Mouse (Mus musculus) heart, embryonic 13.5 days (tissue): ENCODE measurements around the gene Plxna2. TPM values are rescaled to one million over a fixed set of nuclear protein-coding genes. Genes with fewer than 3 reads are reported as not detected.

Source experiments
- ATAC-seq: fragments of 200-750 bp; cut with Nextera tagmentation; 2 replicates; pipeline ENCODE4 v1.8.0; 2017; ENCODE audit warnings: moderate TSS enrichment; ENCODE audit not compliant: insufficient number of reproducible peaks, low FRiP score, low TSS enrichment; ENCODE audit errors: extremely low read depth
- H3K27ac ChIP-seq: fragments of 300-500 bp; sonication (generic); replicated peaks from 2 replicates; pipeline ENCODE4 v1.5.1; 2015; ENCODE audit warnings: moderate library complexity, mild to moderate bottlenecking, inconsistent platforms
- H3K27me3 ChIP-seq: fragments of 300-500 bp; sonication (generic); replicated peaks from 2 replicates; pipeline ENCODE4 v1.6.1; 2015; ENCODE audit warnings: mild to moderate bottlenecking, inconsistent platforms
- H3K36me3 ChIP-seq: fragments of 300-500 bp; sonication (generic); 2 replicates; pipeline ENCODE4 v1.6.1; 2015; ENCODE audit warnings: mild to moderate bottlenecking, inconsistent platforms
- H3K4me1 ChIP-seq: fragments of 300-500 bp; sonication (generic); 2 replicates; pipeline ENCODE4 v1.6.1; 2015; ENCODE audit warnings: inconsistent platforms
- H3K4me2 ChIP-seq: fragments of 300-500 bp; sonication (generic); 2 replicates; pipeline ENCODE4 v1.6.1; 2015; ENCODE audit warnings: inconsistent platforms, mild to moderate bottlenecking, moderate library complexity
- H3K4me3 ChIP-seq: fragments of 300-500 bp; sonication (generic); 2 replicates; pipeline ENCODE4 v1.5.1; 2015; ENCODE audit warnings: moderate library complexity, mild to moderate bottlenecking, inconsistent platforms
- H3K9ac ChIP-seq: fragments of 300-500 bp; sonication (generic); 2 replicates; pipeline ENCODE4 v1.6.1; 2015; ENCODE audit warnings: inconsistent platforms, mild to moderate bottlenecking, moderate library complexity
- H3K9me3 ChIP-seq: fragments of 300-500 bp; sonication (generic); 2 replicates; pipeline ENCODE4 v1.6.1; 2016; ENCODE audit warnings: inconsistent platforms
- WGBS: fragments of 180-500 bp; shearing (Covaris S2); methylation state at CpG from one replicate; pipeline ENCODE4 v1.1.7; 2015; ENCODE audit warnings: mixed read lengths; 5-methylcytosine and 5-hydroxymethylcytosine counted together
- polyA plus RNA-seq: library from polyadenylated mRNA; unstranded; fragments of >200 nt; fragmentation: Nextera tagmentation; extraction: Ambion mirVana; gene quantifications from 2 replicates; pipeline ENCODE4 v1.2.1, GENCODE M21; 2015

The Plxna2 gene
- polyA plus RNA-seq, 1 experiment from 2014 or later = 6.3 TPM

DNA sequence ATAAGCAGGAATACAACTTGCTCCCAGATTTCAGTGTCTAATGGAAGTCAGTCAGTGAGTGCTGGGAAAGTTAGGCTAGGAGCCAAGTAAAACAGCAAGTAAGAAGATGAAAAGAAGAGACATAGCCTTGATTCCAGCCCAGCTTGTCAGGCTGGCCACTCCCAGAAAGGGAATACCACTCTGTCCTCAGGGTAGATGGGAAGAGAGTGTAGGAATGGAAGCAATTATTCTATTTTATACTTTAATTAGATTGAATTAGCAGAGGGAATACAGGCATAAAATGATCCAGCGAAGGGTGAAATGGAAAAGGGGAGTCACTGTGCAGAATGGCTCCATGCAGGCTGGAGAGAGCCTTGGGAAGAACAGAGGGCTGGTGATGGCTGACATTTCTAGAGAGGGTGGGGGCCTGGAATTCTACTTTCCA, 99.4 kb downstream of the Plxna2 start:
- H3K36me3 ChIP-seq = peaks cover 5% of the 10 kb centered on the region
- no peak for ATAC-seq
- WGBS = 77% methylated on average over 1 of the region's 1 CpGs
- H3K4me1 ChIP-seq = peaks cover 28% of the 10 kb centered on the region
- no peak overlapping the region for H3K9ac ChIP-seq
- H3K4me2 ChIP-seq = no peak overlapping the region
- no peaks in the 10 kb centered on the region for H3K27me3 ChIP-seq
- no peak overlapping the region for H3K27ac ChIP-seq
- no peak overlapping the region for H3K4me3 ChIP-seq
- H3K9me3 ChIP-seq = no peaks in the 10 kb centered on the region

DNA sequence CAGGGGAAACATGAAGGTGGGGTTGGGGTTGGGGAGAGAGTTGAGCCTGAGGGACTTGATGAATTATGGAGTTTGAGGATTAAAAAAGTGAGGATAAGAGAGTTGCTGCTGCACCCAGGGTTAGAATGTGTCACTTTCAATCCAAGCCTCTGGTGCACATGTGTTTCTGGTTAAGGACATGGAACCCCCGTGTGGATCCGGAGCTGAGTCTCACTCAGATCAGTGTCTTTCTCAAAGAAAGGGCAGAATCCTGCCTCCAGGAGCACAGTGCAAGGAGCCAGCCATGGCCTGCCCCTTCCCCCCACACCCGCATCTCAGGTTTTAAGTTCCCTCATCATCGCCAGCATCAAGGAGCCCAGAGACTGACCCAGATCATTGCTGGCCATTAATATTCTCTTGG, 102.4 kb downstream of the Plxna2 start:
- Histone ChIP-seq H3K9me3 (no peaks in the 10 kb centered on the region), H3K27ac (no peak overlapping the region), H3K9ac (no peak overlapping the region), H3K36me3 (no peaks in the 10 kb centered on the region), H3K4me3 (no peak overlapping the region), H3K4me1 (peaks cover 28% of the 10 kb centered on the region), H3K4me2 (no peak overlapping the region), H3K27me3 (no peaks in the 10 kb centered on the region)
- no peak for ATAC-seq
- WGBS = 56% methylated on average over 4 of the region's 4 CpGs

DNA sequence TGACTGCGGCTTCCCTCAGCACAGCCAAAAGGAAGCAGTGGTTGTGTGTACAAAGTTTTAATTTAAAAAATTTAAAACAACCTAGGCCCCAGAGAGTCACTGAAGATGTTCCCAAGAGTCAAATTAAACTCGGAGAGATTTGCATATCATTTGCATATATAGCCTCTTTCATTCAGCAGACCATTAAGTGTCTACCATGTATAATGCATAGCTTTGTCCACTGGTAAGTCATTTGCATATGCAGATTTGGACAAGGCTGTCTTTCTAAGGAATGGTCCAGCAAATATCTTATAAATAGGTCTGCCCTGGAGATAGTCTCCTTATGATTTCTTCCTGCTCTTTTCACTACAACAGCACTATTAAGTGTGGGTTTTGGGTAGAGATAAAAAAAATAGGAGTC, 103.2 kb downstream of the Plxna2 start:
- Histone ChIP-seq H3K4me3 (no peak overlapping the region), H3K4me2 (no peak overlapping the region), H3K36me3 (no peaks in the 10 kb centered on the region), H3K9me3 (no peaks in the 10 kb centered on the region), H3K27ac (no peak overlapping the region), H3K27me3 (no peaks in the 10 kb centered on the region), H3K9ac (no peak overlapping the region), H3K4me1 (peaks cover 28% of the 10 kb centered on the region)
- 76% methylated on average over 2 of the region's 2 CpGs for WGBS
- no peak for ATAC-seq

DNA sequence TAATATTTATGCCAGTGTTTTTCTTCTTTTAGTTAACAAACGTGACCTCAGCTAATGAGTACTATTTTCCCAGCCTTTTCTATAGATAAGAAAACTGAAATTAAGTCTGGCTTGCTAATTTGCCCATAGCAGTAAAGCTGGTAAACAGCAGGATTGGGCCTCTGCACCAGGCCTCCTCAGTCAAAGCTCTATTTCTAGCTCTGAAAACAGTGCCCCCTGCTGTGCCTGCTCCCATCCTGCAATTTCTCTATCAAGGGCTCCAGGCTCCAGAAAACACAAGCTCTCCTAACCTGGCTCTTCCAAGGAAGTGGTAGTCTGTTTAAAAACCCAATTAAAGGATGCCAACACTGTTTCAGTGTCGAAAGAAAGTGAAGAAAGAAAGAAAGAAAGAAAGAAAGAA, 104.3 kb downstream of the Plxna2 start:
- H3K9me3 ChIP-seq = no peaks in the 10 kb centered on the region
- WGBS = 47% methylated on average over 2 of the region's 2 CpGs

DNA sequence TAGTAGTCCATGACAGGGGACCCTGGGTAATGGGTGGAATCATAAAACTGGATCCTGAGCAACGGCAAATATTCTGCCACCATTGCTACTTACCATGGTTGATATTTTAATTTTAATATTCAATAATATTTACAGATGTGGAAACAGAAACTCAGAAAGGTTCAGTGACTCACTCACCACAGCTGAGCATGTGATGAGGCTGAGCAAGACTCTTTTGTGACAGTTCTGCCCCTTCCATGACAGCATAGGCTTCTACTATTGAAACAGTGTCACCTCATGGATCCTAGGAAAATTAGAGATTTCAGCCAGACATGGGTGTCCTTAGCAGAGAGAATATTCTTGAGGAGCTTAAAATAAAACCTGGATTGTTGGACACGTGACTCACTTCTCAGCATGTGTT, 116.8 kb downstream of the Plxna2 start:
- H3K9me3 ChIP-seq = no peaks in the 10 kb centered on the region
- H3K9ac ChIP-seq = no peak overlapping the region
- H3K4me1 ChIP-seq = peaks cover 16% of the 10 kb centered on the region
- H3K36me3 ChIP-seq = no peaks in the 10 kb centered on the region
- no peak overlapping the region for H3K4me2 ChIP-seq
- 86% methylated on average over 2 of the region's 2 CpGs for WGBS
- no peak overlapping the region for H3K4me3 ChIP-seq
- no peak overlapping the region for H3K27ac ChIP-seq
- no peak for ATAC-seq
- no peaks in the 10 kb centered on the region for H3K27me3 ChIP-seq

More for the DNA sequence above, 104.3 kb downstream of the Plxna2 start:
- H3K4me1 ChIP-seq = peaks cover 24% of the 10 kb centered on the region
- H3K4me2 ChIP-seq = no peak overlapping the region
- H3K27me3 ChIP-seq = no peaks in the 10 kb centered on the region
- no peaks in the 10 kb centered on the region for H3K36me3 ChIP-seq
- H3K4me3 ChIP-seq = no peak overlapping the region
- no peak for ATAC-seq
- H3K27ac ChIP-seq = no peak overlapping the region
- no peak overlapping the region for H3K9ac ChIP-seq

DNA sequence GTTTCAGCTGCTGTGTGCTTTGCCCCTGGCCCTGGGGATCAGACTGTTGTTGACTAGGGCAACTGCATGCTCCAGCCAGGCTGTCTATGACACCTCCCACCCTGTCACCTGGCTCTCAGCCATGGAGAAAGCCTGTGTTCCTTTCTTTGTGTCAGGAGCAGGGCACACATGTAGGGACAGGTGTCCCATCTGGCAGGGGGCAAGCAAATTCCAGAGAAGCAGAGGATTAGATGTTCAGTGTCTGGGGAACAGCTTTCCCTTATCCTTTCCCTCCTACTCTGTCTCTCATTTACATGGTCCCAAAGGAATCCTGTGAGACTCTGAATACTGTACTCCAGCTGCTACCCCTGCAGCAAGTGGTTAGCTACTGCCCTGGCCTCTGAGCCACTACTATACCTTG, 121.9 kb downstream of the Plxna2 start:
- Histone ChIP-seq H3K9me3 (no peaks in the 10 kb centered on the region), H3K27me3 (no peaks in the 10 kb centered on the region), H3K4me3 (no peak overlapping the region), H3K9ac (no peak overlapping the region), H3K27ac (0 out of 2 replicates have a peak overlapping the region, but pooled peaks have one; percentile 0), H3K4me1 (peaks cover 30% of the 10 kb centered on the region), H3K4me2 (no peak overlapping the region), H3K36me3 (no peaks in the 10 kb centered on the region)
- no peak for ATAC-seq

DNA sequence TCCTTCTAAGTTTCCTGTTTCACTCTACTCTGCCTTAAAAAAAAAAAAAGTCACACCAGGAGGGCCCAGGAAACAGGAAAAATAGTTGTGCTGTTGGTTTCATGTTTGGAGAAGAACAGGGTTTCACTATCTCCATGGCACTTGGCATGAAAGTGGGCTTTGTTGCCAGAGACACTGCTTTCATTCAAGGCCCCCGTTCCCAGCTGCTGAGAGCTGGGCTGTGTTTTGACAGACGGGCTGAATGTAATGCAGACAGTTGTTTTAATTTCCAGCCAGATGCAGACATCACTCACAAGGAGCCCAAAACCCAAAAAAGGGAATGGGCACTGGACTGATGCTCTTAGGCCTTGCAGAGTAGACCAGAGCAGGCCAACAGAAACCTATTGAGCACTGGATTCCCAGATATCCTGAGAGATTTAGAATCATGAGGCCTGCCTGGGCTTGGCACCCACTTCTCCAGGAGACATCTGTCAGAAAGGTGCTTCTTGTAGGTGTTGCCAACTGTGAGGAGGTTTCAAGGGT, 124.9 kb downstream of the Plxna2 start:
- ATAC-seq = no peak
- WGBS = 24% methylated on average over 2 of the region's 2 CpGs
- Histone ChIP-seq H3K4me1 (peaks cover 52% of the 10 kb centered on the region), H3K4me3 (no peak overlapping the region), H3K27ac (peak overlapping the region; percentile 2), H3K9ac (no peak overlapping the region), H3K9me3 (no peaks in the 10 kb centered on the region), H3K36me3 (no peaks in the 10 kb centered on the region), H3K4me2 (no peak overlapping the region), H3K27me3 (no peaks in the 10 kb centered on the region)

DNA sequence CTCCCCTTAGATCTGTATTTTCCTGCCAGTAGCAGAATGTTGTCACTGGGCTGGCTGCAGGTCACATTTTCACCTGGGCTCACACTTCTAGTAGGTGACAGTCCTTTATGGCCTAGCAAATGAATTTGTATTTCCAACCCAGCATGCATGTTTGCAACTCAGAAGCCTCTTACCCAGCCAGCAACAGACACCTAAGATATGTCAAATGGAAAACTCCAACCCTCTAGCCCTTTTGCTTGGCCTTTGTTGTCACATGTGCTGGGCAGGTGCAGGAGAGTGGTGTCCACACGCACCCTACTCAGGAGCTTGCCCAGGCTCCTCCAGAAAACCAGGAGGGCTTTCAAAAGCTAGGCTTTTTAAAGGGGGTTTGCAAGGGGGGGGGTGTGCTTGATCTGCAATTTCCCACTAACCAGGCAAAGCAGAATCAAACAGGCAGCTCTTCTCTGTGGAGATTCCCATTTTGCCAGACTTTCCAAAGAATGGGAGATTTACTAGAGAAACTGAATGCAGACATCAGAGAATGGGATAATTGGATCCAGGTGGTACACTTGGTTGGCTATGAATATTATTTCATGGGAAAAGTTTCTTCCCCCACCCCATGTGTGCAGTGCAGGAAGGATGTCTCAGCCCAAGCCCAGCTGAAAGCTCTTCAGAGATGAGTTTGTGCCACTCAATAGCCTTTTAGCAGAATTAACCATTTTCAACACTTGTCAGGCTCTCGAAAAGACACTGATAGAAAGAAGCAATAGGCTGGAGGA, 127.3 kb downstream of the Plxna2 start:
- H3K27me3 ChIP-seq = no peaks in the 10 kb centered on the region
- 74% methylated on average over 2 of the region's 2 CpGs for WGBS
- H3K9me3 ChIP-seq = no peaks in the 10 kb centered on the region
- H3K4me2 ChIP-seq = no peak overlapping the region
- no peak overlapping the region for H3K9ac ChIP-seq
- peaks cover 37% of the 10 kb centered on the region for H3K4me1 ChIP-seq
- H3K4me3 ChIP-seq = no peak overlapping the region
- ATAC-seq = no peak
- no peak overlapping the region for H3K27ac ChIP-seq
- H3K36me3 ChIP-seq = no peaks in the 10 kb centered on the region; the same call in 1 of the 2 replicates

DNA sequence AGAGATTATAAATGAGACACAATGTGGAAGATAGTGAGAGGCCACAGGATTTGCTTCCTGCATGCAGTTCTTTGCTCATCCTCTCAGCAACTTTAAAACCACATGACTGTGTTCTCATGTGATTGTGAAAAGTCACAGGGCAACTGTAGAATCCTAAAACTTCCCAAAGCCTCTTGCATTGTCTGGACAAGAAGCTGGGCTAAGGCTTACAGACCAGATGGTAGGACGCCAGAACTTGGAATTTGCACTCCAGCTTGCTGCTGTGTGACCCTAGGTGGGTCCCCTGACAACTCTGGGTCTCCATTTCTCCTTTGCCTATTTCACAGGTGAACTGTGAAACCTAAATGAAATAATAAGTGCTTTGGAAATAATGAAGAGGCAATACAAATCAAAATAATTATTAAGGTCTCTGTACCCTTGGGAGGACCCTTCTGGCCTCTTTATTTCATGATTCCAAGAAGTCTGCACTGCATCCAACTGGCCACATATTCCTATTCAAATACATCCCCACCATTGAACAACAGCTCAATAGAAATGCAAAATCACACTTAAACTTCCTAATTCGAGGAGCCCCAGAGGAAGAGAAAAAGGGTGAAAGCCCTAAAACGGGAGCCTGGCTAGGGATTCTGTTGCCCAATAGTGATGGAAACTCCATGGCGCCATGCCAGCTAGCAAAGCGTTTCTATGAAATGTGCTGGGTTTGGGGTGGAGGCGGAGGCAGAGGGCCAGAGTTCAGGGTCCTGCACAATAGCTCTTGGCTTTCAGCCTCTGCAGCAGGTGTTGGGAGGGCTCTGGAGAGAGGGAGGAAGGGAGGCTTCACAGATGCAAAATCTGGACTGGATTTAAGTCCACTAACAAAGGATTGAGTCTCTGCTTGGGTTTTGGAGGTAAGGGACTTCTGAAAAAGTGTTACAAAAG, 128.6 kb downstream of the Plxna2 start:
- H3K27me3 ChIP-seq = no peaks in the 10 kb centered on the region
- no peak overlapping the region for H3K4me2 ChIP-seq
- H3K4me1 ChIP-seq = peaks cover 37% of the 10 kb centered on the region
- ATAC-seq = no peak
- peaks cover 11% of the 10 kb centered on the region for H3K36me3 ChIP-seq
- H3K9ac ChIP-seq = no peak overlapping the region
- H3K4me3 ChIP-seq = no peak overlapping the region
- H3K27ac ChIP-seq = no peak overlapping the region
- H3K9me3 ChIP-seq = no peaks in the 10 kb centered on the region
- WGBS = 44% methylated on average over 6 of the region's 6 CpGs

DNA sequence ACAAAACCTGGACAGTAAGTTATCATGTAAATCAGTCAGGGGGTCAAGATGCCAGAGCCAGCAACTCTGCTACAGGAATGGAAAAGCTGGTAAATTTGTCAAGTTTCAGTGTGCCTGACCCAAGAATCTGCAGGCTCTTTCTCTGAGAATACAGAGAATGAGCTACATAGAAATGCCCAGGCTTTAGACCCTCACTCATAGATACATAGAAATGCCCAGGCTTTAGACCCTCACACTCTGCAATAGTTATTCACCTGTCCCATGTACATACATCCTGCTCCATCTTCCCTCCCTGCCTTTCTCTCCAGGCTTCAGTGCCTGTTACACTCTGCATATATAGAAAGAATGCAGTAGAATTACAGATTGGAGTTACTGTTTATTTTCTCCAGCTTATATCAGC, 129.2 kb downstream of the Plxna2 start:
- ATAC-seq = no peak
- Histone ChIP-seq H3K36me3 (peaks cover 18% of the 10 kb centered on the region), H3K27ac (no peak overlapping the region), H3K4me3 (no peak overlapping the region), H3K27me3 (no peaks in the 10 kb centered on the region), H3K4me2 (no peak overlapping the region), H3K9me3 (no peaks in the 10 kb centered on the region), H3K4me1 (peaks cover 37% of the 10 kb centered on the region), H3K9ac (no peak overlapping the region)

DNA sequence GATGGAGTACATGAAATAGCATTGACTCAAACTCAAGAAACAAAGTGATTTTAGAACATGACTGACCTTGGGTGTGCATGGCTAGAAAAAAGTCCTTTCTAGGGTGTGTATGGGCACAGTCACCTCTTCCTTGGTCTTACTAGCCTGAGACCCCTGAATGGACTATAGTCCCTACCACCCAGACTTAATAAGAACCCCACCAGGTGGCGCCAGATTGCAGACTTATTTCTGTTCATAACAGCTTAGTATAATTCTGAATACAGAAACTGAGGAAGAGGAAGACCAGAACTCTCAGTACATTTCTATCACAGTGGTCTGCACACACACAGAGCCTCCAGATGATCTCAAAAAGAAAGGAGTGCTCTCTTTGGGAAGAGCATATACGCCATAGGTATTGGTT, 135.2 kb downstream of the Plxna2 start:
- Histone ChIP-seq H3K9me3 (no peaks in the 10 kb centered on the region), H3K27ac (no peak overlapping the region), H3K36me3 (peaks cover 53% of the 10 kb centered on the region), H3K4me2 (no peak overlapping the region), H3K4me3 (no peak overlapping the region), H3K27me3 (no peaks in the 10 kb centered on the region), H3K9ac (no peak overlapping the region), H3K4me1 (peaks cover 2% of the 10 kb centered on the region; the same call in 1 of the 2 replicates)
- ATAC-seq = no peak
- WGBS = 49% methylated on average over 2 of the region's 2 CpGs
